Mouse (Mus musculus) thymus, postnatal 36 days (tissue): ENCODE data around the gene Pdss2.
A peak's percentile ranks its signal among the peaks of the same experiment; 100 is the strongest.
"Not testable (repeated sequence)": the region's sequence is repeated elsewhere in the genome, so short reads cannot be mapped to it uniquely, and the experiment has no call there.

ENCODE experiments used
- DNase-seq, 2 experiments: peaks; one replicate each; pipeline ENCODE4 v3.0.0; 2022; ENCODE audit warnings: mixed read lengths in 2 of 2

The Pdss2 gene

GRCm38 (mm10) chr10:43378279-43378678 lies 157.0 kb downstream of the Pdss2 start:
- peak; percentile 34 to 48 for DNase-seq

- DNase-seq, result no peak
Observed at GRCm38 (mm10) chr10:43378732-43379644, 157.7 kb downstream of the Pdss2 start.

DNA sequence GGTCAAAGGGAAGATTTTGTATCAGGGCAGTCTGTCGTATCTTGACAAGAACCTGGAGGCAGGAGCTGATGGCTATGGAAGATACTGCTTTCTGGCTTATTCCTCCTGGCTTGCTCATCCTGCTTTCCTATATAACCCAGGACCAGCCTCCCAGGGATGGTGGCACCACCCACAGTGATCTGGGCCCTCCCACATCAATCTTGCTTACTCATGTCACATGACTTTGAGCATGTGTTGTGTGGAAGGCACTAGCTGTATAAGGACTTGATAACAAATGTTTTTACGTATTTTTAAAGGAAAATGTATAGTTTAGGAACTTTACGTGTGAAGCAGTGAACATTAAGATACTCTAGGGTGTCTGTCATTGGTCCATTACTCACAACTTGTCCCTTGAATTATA lies 161.4 kb downstream of the Pdss2 start:
- DNase-seq, result no peak

- no peak for DNase-seq
Observed at GRCm38 (mm10) chr10:43384623-43385022, 163.3 kb downstream of the Pdss2 start.

- no peak for DNase-seq
Observed at GRCm38 (mm10) chr10:43392921-43393320, 171.6 kb downstream of the Pdss2 start.

DNA sequence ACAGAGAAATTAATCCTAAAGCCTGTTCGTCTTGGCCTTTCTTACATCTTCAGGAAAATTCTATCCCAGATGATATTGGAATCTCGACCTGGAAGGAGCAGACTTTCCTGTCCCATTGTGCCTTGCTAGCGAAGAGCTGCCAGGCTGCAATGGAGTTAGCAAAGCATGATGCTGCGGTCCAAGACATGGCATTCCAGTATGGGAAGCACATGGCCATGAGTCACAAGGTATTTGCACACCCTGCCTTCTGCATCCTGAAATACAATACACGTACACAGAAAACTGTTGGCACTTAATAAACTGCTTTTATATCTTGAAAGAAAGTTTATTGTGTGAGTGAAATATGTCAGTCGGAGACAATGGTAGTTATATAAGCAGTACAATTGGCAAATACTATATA lies 172.5 kb downstream of the Pdss2 start:
- DNase-seq, result no peak

DNA sequence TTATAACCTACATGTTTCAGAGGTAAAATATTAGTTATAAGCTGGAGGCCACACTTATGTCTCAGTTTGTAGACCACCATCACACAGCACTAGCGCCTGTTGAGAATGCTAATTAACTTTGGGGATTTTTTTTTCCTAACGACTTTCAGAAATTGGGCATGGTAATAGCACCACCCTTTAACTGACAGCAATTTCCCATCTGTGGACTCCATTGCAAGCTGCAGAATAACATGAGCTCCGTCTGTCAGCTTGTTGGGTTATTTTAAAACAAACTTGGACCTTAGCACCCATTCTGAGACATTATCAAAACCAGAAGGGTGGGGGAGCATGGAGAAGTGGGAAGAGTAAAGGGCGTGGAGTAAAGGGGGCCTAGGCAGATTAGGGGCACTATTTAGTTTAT lies 174.5 kb downstream of the Pdss2 start:
- no peak for DNase-seq

- DNase-seq, result no peak
Observed at GRCm38 (mm10) chr10:43399596-43400316, 178.5 kb downstream of the Pdss2 start.

DNA sequence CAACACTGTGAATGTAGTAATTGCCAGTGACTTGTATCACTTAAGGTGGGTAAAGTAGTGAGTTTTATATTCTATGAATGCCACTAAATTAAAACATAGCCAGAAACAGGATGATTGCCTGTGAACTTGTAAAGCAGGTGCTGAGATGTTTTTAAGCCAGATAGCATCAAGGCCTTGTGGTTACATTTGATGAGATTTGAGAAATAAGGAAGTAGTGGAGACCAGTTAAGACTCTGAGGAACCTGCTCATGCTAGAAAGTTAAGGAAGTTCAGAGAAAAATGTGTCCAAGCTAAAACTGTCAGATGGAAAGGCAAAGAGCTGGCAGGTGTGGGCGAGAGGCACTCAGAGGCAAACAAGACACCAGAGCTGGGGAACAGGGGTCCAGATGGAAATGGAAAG lies 184.8 kb downstream of the Pdss2 start:
- DNase-seq, result no peak

DNA sequence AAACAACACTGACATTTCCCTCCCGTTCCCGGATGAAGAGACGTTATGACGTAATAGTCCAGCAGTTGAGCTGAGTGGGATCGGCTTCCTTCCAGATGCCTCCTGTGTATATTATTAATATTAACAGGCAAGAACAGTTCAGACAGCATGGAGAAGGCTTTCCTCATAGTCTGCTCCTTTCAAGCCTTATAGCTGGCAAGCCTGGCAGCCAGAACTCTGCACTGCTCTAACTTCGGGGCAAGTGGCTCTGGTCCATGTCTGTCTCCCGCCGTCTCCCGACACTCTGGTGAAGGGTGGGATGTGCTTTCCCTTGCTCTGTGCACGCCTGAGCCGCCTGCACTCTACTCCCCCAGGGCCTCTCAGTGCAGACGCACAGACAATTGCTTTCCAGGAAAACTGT lies 185.6 kb downstream of the Pdss2 start:
- no peak for DNase-seq

- no peak for DNase-seq
Observed at GRCm38 (mm10) chr10:43409506-43410230, 188.4 kb downstream of the Pdss2 start.

DNA sequence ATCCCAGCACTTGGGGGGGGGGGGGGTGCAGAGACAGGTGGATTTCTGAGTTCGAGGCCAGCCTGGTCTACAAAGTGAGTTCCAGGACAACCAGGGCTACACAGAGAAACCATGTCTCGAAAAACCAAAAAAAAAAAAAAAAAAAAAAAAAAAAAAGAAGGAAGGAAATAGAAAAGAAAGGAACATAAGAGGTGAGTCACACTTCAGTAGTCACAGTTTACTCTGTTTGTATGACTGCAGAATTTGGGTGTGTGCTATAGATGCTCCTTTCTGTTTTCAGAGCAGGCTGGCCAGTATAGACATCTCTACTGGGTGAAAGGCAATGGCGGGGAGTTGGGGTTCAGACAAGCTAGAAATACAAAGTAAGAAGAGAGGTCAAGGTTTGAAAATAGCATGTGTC lies 189.9 kb downstream of the Pdss2 start:
- DNase-seq, result not testable (repeated sequence)

DNA sequence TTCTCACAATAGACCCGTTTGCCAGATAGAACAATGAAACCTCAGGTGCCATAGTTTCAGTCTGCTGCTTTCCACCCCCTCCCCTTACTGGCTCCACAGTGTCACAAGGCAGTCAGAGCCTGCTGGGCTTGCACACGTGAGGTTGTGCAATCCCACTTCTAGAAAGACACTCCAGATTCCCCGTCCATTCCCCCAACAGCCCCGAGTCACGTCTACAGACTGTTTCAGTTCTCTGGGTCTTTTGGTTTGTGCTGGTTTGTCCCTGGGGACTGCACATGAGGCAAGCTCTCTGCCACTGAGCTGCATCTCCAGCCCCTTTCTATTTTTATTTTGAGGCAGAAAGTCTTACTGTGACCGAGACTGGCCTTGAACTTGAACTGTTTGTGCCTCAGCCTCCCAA lies 196.1 kb downstream of the Pdss2 start:
- no peak for DNase-seq

DNA sequence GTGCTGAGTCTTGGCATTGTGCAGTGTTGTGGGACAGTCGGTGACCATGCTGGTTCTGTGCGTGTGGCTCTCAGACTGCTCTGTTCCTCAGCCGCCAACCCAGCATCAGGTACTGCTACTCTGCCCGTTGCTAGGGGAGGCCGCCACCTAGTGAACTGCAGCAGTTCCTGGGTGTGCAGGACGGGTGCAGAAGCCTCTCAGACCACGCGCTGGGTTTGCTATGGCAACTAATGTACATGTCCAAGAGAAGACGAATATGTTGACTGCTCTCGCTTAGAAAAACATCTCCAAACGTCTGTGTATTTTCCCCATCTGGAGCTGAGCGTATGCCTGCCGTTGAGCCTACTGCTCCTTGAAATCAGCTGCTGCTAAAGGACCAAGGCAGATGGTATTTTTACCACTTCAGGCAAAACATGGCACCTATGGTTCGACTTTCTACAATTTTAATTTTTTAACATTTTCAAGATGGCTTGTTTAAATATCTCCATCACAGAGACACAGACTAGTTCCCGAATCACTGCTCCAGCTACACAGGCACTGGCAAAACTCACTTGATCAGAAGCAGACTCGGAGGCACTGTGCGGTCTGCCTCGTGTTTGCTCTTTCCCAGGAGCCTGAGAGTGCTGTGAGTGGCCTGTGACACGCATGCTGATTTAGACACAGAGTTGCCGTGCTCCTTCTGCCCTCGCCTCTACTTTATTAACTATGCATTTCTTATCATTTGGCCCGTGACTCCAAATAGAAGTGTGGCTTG lies 199.6 kb downstream of the Pdss2 start:
- DNase-seq, result no peak

DNA sequence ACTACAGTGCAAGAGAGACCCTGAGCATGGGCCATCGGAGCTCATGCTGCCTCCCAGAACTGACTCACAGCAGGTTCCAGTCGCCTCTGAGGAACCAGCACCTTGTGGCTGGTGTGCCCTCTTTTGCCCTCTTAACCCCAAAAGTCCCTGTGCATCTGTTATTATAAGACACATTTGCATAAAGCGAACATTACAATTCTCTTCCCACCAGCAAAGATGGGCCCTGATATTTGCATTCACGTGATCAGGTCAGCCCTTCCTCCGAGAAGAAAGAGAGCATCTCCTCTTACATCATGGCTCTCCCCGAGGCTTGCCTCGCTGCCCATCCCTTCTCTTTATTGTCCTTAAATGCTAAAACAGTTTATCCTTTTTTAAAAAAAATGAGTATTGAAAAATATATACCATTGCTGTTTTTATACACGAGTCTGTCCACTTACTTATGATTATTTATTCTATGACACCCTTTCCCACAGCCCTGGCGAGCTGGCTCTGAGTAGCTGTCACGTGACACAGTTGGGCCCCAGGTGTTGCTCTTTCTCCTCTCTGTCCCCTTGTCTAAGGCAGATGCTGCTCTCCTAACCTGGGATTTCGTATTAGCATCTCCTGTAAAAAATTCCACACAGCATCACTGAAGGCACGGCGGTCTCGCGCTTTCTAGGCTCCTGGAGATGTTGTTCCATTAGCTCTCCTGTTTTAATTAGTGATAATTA lies 200.9 kb downstream of the Pdss2 start:
- DNase-seq, result no peak

- no peak for DNase-seq
Observed at GRCm38 (mm10) chr10:43424545-43424944, 203.3 kb downstream of the Pdss2 start.

DNA sequence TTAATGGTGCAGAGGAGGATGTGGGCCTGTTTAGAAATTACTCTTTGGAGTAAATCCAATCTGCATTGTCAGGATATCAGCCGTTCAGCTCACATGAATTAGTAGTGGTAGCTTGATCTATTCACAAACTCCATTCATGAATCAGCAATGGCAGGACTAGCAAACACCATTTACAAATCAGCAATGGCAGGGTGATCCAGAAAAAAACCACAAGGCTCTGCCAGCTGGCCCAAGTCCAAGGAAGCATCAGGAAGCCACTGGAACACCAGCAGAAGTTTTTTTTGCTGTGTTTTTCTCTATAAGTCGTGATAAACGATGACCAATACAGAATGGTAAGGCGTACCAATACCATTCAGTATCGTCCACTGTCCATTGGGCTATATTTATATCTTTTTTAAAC lies 209.3 kb downstream of the Pdss2 start:
- DNase-seq, result no peak

DNA sequence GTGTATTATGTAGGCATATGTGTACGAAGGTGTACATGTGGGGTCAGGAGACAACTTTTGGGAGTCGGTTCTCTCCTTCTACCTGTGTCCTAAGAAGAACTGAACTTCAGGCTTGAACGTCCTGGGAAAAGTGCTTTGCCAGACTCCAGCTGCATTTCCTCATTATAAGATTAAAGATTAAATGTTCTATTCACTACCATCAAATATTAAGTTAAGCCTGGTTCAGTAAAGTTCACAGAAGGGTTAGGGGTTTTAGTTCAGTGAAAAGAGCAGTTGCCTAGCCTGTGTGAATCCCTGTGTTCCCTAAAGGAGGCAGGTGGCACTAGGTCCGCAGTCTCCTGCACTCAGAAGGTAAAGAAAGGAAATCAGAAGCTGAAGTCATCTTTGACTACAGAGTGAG lies 213.0 kb downstream of the Pdss2 start:
- no peak for DNase-seq

- no peak for DNase-seq
Observed at GRCm38 (mm10) chr10:43435757-43436156, 214.5 kb downstream of the Pdss2 start.

- no peak for DNase-seq
Observed at GRCm38 (mm10) chr10:43439492-43439941, 218.2 kb downstream of the Pdss2 start.

GRCm38 (mm10) chr10:43440050-43440449 lies 218.8 kb downstream of the Pdss2 start:
- DNase-seq, result no peak
